In the genomic region with DNA sequence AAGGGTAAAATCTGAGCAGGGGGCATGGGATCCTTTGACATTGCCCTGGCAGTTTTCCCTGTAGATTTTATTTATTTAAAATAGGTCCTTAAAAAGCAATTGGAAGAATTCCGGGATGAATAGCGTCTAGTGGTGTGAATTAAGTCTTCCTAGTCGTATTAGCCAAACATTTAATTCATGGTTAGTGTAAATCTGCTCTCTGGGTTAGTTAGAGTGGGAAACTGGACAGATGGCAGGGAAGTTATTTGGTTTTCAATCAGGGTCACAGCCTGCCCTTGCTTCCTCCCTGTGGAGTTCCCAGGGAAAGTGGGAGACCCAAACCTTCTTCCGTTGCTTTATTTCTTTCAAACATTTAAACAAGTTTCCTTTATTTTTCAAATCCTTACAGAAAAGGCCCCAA, we compare ENCODE assay signal across 27 mouse cellular contexts.
A peak's percentile ranks its signal among the peaks of the same experiment; 100 is the strongest.
DNase-seq lines count a peak whose midpoint lies in the region; ATAC-seq lines count a peak whose summit lies in the region.
"Had no signal": no experiment of that assay in that cellular context is flagged by ENCODE, and none has a peak within 500 bp of the region (broad histone marks: within the 10 kb centered on the region; RNA-seq: fewer than 3 reads in every experiment).

No protein-coding gene starts in this region.

- no peak overlapping the region for H3K9ac ChIP-seq in kidney, embryonic 16.5 days (replicated peaks; ENCODE audit: low read length)
- H3K9ac ChIP-seq in midbrain, embryonic 11.5 days (ENCODE audit: low read length), result no peak overlapping the region
- H3K9ac ChIP-seq in midbrain, embryonic 14.5 days (replicated peaks; ENCODE audit: low read length), result no peak overlapping the region
- H3K9ac ChIP-seq: embryonic facial prominence, embryonic 15.5 days; heart, embryonic 15.5 days; hindbrain, embryonic 12.5 days; limb, embryonic 15.5 days; liver, embryonic 13.5 days; neural tube, embryonic 13.5 days had no signal

- 0 out of 2 replicates have a peak overlapping the region, but pooled peaks have one; percentile 60 for H3K27ac ChIP-seq in kidney, embryonic 16.5 days (ENCODE audit: low read length)
- H3K27ac ChIP-seq in midbrain, embryonic 11.5 days (ENCODE audit: low read depth, low read length), result no peak overlapping the region
- no peak overlapping the region for H3K27ac ChIP-seq in midbrain, embryonic 14.5 days (replicated peaks; ENCODE audit: low read depth, low read length)
- H3K27ac ChIP-seq in limb, embryonic 10.5 days, result 0 out of 2 replicates have a peak overlapping the region, but pooled peaks have one; percentile 50
- H3K27ac ChIP-seq: embryonic facial prominence, embryonic 15.5 days; heart, embryonic 15.5 days; hindbrain, embryonic 12.5 days; limb, embryonic 15.5 days; liver, embryonic 13.5 days; macrophage; neural tube, embryonic 13.5 days had no signal

- no peaks in the 10 kb centered on the region for H3K9me3 ChIP-seq in kidney, embryonic 16.5 days (ENCODE audit: low read length)
- no peaks in the 10 kb centered on the region; the same call in 1 of the 2 replicates for H3K9me3 ChIP-seq in midbrain, embryonic 11.5 days (ENCODE audit: control insufficient read depth, low read length)
- no peaks in the 10 kb centered on the region for H3K9me3 ChIP-seq in midbrain, embryonic 14.5 days (ENCODE audit: control insufficient read depth, low read length)
- H3K9me3 ChIP-seq in limb, embryonic 10.5 days (replicated peaks), result no peaks in the 10 kb centered on the region
- H3K9me3 ChIP-seq: embryonic facial prominence, embryonic 15.5 days; heart, embryonic 10.5 days; heart, embryonic 15.5 days; hindbrain, embryonic 12.5 days; limb, embryonic 15.5 days; neural tube, embryonic 13.5 days had no signal

- H3K4me2 ChIP-seq in kidney, embryonic 16.5 days (replicated peaks; ENCODE audit: low read depth, low read length), result no peak overlapping the region
- no peak overlapping the region for H3K4me2 ChIP-seq in midbrain, embryonic 11.5 days
- H3K4me2 ChIP-seq in midbrain, embryonic 14.5 days (ENCODE audit: low read length), result no peak overlapping the region
- H3K4me2 ChIP-seq: embryonic facial prominence, embryonic 15.5 days; heart, embryonic 15.5 days; hindbrain, embryonic 12.5 days; limb, embryonic 15.5 days; liver, embryonic 13.5 days; neural tube, embryonic 13.5 days had no signal

- no peak for ATAC-seq in kidney, embryonic 16.5 days (ENCODE audit: low FRiP score, low TSS enrichment)
- ATAC-seq in midbrain, embryonic 11.5 days (ENCODE audit: low FRiP score), result peak; percentile 50; the same call in 1 of the 2 replicates
- no peak for ATAC-seq in midbrain, embryonic 14.5 days (ENCODE audit: low FRiP score, low TSS enrichment)
- ATAC-seq: CD4-positive, CD25-positive, alpha-beta regulatory T cell, adult 4 months; lung, postnatal 0 days had no signal

- peak; percentile 73 for DNase-seq in heart, adult 11 months
- no peak for DNase-seq in heart, adult 9 months (ENCODE audit: low spot score in 2 of 2)
- no peak for DNase-seq in kidney, adult 11 months
- DNase-seq in midbrain, embryonic 11.5 days (ENCODE audit: low spot score, missing footprints), result peak; percentile 83
- no peak for DNase-seq in midbrain, embryonic 14.5 days
- no peak for DNase-seq in limb, embryonic 10.5 days (ENCODE audit: low spot score)
- DNase-seq in adrenal gland, postnatal 4 days (ENCODE audit: low spot score in 2 of 2), result no peak
- DNase-seq: adrenal gland, postnatal 25 days; cerebellum, adult 2 months; cerebellum, postnatal 14 days; gastrocnemius, postnatal 10 days; kidney, adult 2 months; kidney, postnatal 4 days; left cerebral cortex, postnatal 4 days; liver, embryonic 13.5 days; right cerebral cortex, postnatal 4 days had no signal

- 0 out of 2 replicates have a peak, but pooled peaks cover 3% of the 10 kb centered on the region for H3K4me1 ChIP-seq in kidney, embryonic 16.5 days (ENCODE audit: insufficient read depth, low read length)
- H3K4me1 ChIP-seq in midbrain, embryonic 11.5 days (ENCODE audit: control insufficient read depth, insufficient read depth, low read length), result no peaks in the 10 kb centered on the region
- no peaks in the 10 kb centered on the region for H3K4me1 ChIP-seq in midbrain, embryonic 14.5 days (ENCODE audit: control insufficient read depth, insufficient read depth, low read length)
- H3K4me1 ChIP-seq in limb, embryonic 10.5 days, result peaks cover 21% of the 10 kb centered on the region
- H3K4me1 ChIP-seq: embryonic facial prominence, embryonic 15.5 days; heart, embryonic 15.5 days; limb, embryonic 15.5 days; liver, embryonic 13.5 days had no signal

- 43% methylated on average over 4 of the region's 4 CpGs for WGBS in kidney, embryonic 16.5 days
- 52% methylated on average over 4 of the region's 4 CpGs for WGBS in midbrain, embryonic 11.5 days
- WGBS in midbrain, embryonic 14.5 days, result 35% methylated on average over 4 of the region's 4 CpGs
- WGBS in limb, embryonic 10.5 days, result 67% methylated on average over 4 of the region's 4 CpGs

- H3K27me3 ChIP-seq in kidney, embryonic 16.5 days (ENCODE audit: insufficient read depth, low read length), result no peaks in the 10 kb centered on the region
- no peaks in the 10 kb centered on the region for H3K27me3 ChIP-seq in midbrain, embryonic 11.5 days (ENCODE audit: control insufficient read depth, insufficient read depth, low read length)
- no peaks in the 10 kb centered on the region for H3K27me3 ChIP-seq in midbrain, embryonic 14.5 days (ENCODE audit: control insufficient read depth, insufficient read depth, low read length)
- H3K27me3 ChIP-seq in limb, embryonic 10.5 days (ENCODE audit: low read depth, poor library complexity, severe bottlenecking), result no peaks in the 10 kb centered on the region
- H3K27me3 ChIP-seq: embryonic facial prominence, embryonic 15.5 days; heart, embryonic 15.5 days; hindbrain, embryonic 12.5 days; limb, embryonic 15.5 days; liver, embryonic 13.5 days; neural tube, embryonic 13.5 days had no signal

- H3K36me3 ChIP-seq in kidney, embryonic 16.5 days (ENCODE audit: insufficient read depth, low read length), result no peaks in the 10 kb centered on the region
- no peaks in the 10 kb centered on the region for H3K36me3 ChIP-seq in midbrain, embryonic 11.5 days (ENCODE audit: control insufficient read depth, insufficient read depth, low read length)
- no peaks in the 10 kb centered on the region for H3K36me3 ChIP-seq in midbrain, embryonic 14.5 days (ENCODE audit: control insufficient read depth, insufficient read depth, low read length)
- H3K36me3 ChIP-seq in limb, embryonic 10.5 days, result no peaks in the 10 kb centered on the region
- H3K36me3 ChIP-seq: embryonic facial prominence, embryonic 15.5 days; heart, embryonic 10.5 days; heart, embryonic 15.5 days; hindbrain, embryonic 12.5 days; limb, embryonic 15.5 days; liver, embryonic 13.5 days; neural tube, embryonic 13.5 days had no signal

- no peak overlapping the region for H3K4me3 ChIP-seq in kidney, embryonic 16.5 days (ENCODE audit: low read length)
- H3K4me3 ChIP-seq in midbrain, embryonic 11.5 days (ENCODE audit: low read depth, low read length), result no peak overlapping the region
- H3K4me3 ChIP-seq in midbrain, embryonic 14.5 days (replicated peaks; ENCODE audit: low read depth, low read length), result no peak overlapping the region
- H3K4me3 ChIP-seq in limb, embryonic 10.5 days, result no peak overlapping the region
- H3K4me3 ChIP-seq: embryonic facial prominence, embryonic 15.5 days; heart, embryonic 10.5 days; heart, embryonic 15.5 days; hindbrain, embryonic 12.5 days; limb, embryonic 15.5 days; liver, embryonic 13.5 days; myocyte; neural tube, embryonic 13.5 days had no signal

Comparison
In these comparisons a context has a peak if more than half of its experiments do, and no peak if none do; other contexts are left out.
1. DNase-seq: peak in heart, adult 11 months (single experiment) and midbrain, embryonic 11.5 days (single experiment); none in heart, adult 9 months (0 of 2), kidney, adult 11 months (single experiment), midbrain, embryonic 14.5 days (single experiment), limb, embryonic 10.5 days (single experiment) and adrenal gland, postnatal 4 days (0 of 2).
2. H3K27ac ChIP-seq: peak in kidney, embryonic 16.5 days (single experiment) and limb, embryonic 10.5 days (single experiment); none in midbrain, embryonic 11.5 days (single experiment) and midbrain, embryonic 14.5 days (single experiment).